Mouse (Mus musculus): ENCODE measurements around the gene Lrmda.

The Lrmda gene

GRCm38 (mm10) chr14:22339176-22339575 lies 319.7 kb downstream of the Lrmda start:
- DNase-seq, result no peak

GRCm38 (mm10) chr14:22343357-22343756 lies 323.8 kb downstream of the Lrmda start:
- DNase-seq, result no peak

GRCm38 (mm10) chr14:22345248-22345647 lies 325.7 kb downstream of the Lrmda start:
- no peak for DNase-seq

- no peak for DNase-seq
Measured at GRCm38 (mm10) chr14:22353626-22354025, 334.1 kb downstream of the Lrmda start.

- DNase-seq, result no peak
Measured at GRCm38 (mm10) chr14:22354769-22355574, 335.5 kb downstream of the Lrmda start.

GRCm38 (mm10) chr14:22357991-22358503 lies 338.5 kb downstream of the Lrmda start:
- no peak for DNase-seq

GRCm38 (mm10) chr14:22364010-22364748 lies 344.7 kb downstream of the Lrmda start:
- DNase-seq, result no peak

- no peak for DNase-seq
Measured at GRCm38 (mm10) chr14:22364771-22365355, 345.4 kb downstream of the Lrmda start.

GRCm38 (mm10) chr14:22367615-22368014 lies 348.1 kb downstream of the Lrmda start:
- DNase-seq, result no peak

GRCm38 (mm10) chr14:22371136-22371535 lies 351.6 kb downstream of the Lrmda start:
- no peak for DNase-seq

- no peak for DNase-seq
Measured at GRCm38 (mm10) chr14:22372666-22373360, 353.3 kb downstream of the Lrmda start.

- DNase-seq, result no peak
Measured at GRCm38 (mm10) chr14:22373361-22373745, 353.8 kb downstream of the Lrmda start.

- DNase-seq, result no peak
Measured at GRCm38 (mm10) chr14:22377148-22377547, 357.6 kb downstream of the Lrmda start.

- DNase-seq, result no peak
Measured at GRCm38 (mm10) chr14:22382101-22382500, 362.6 kb downstream of the Lrmda start.

- DNase-seq, result peak; percentile 3
Measured at GRCm38 (mm10) chr14:22393616-22394015, 374.1 kb downstream of the Lrmda start.

- DNase-seq, result no peak
Measured at GRCm38 (mm10) chr14:22402411-22402810, 382.9 kb downstream of the Lrmda start.

GRCm38 (mm10) chr14:22406623-22407022 lies 387.1 kb downstream of the Lrmda start:
- no peak for DNase-seq

GRCm38 (mm10) chr14:22410826-22411225 lies 391.3 kb downstream of the Lrmda start:
- no peak for DNase-seq

- no peak for DNase-seq
Measured at GRCm38 (mm10) chr14:22413220-22413619, 393.7 kb downstream of the Lrmda start.

GRCm38 (mm10) chr14:22417706-22418105 lies 398.2 kb downstream of the Lrmda start:
- DNase-seq, result peak; percentile 20

- no peak for DNase-seq
Measured at GRCm38 (mm10) chr14:22421668-22422067, 402.2 kb downstream of the Lrmda start.

- DNase-seq, result no peak
Measured at GRCm38 (mm10) chr14:22425018-22425534, 405.6 kb downstream of the Lrmda start.

GRCm38 (mm10) chr14:22435441-22435840 lies 415.9 kb downstream of the Lrmda start:
- no peak for DNase-seq

All from kidney, adult 9 months (tissue).